Mouse (Mus musculus) spleen, adult 2 months (tissue): Measurements from ENCODE around the gene Pbx4. TPM values are rescaled to one million over a fixed set of nuclear protein-coding genes. Genes with fewer than 3 reads are reported as not detected.

ENCODE experiments used
- DNase-seq, 2 experiments: peaks; one replicate each; pipeline versions ENCODE4 v3.0.0 to v3.0.0-alpha.2; 2012 to 2021; ENCODE audit warnings: low spot score in 2 of 2, low read depth in 1 of 2
- H3K27ac ChIP-seq: fragments of 200-500 bp; 2 replicates; pipeline ENCODE4 v1.5.1; 2012; ENCODE audit warnings: low read length, inconsistent platforms; ENCODE audit not compliant: insufficient read depth
- H3K27me3 ChIP-seq: fragments of 200-500 bp; 2 replicates; pipeline ENCODE4 v1.6.1; 2012; ENCODE audit warnings: mild to moderate bottlenecking, moderate library complexity, low read length, inconsistent platforms; ENCODE audit not compliant: control insufficient read depth, insufficient read depth
- H3K36me3 ChIP-seq: fragments of 200-500 bp; 2 replicates; pipeline ENCODE4 v1.6.1; 2012; ENCODE audit warnings: mild to moderate bottlenecking, low read length, inconsistent platforms; ENCODE audit not compliant: control insufficient read depth, insufficient read depth
- H3K4me1 ChIP-seq: fragments of 200-500 bp; 2 replicates; pipeline ENCODE4 v1.6.1; 2011; ENCODE audit warnings: inconsistent platforms; ENCODE audit not compliant: control insufficient read depth, insufficient read depth, insufficient read length
- H3K4me3 ChIP-seq: fragments of 200-500 bp; 2 replicates; pipeline ENCODE4 v1.5.1; 2011; ENCODE audit warnings: mild to moderate bottlenecking, inconsistent platforms; ENCODE audit not compliant: insufficient read depth, insufficient read length; ENCODE audit errors: extremely low read depth
- CTCF ChIP-seq: fragments of 200-500 bp; IDR thresholded peaks from 2 replicates; pipeline ENCODE4 v1.5.1; 2011; ENCODE audit warnings: mild to moderate bottlenecking, inconsistent platforms; ENCODE audit not compliant: insufficient read depth, insufficient read length, insufficient replicate concordance; ENCODE audit errors: extremely low read depth
- POLR2A ChIP-seq: fragments of 200-500 bp; IDR thresholded peaks from 2 replicates; pipeline ENCODE4 v1.6.1; 2011; ENCODE audit warnings: low read depth, low read length, inconsistent platforms
- WGBS: fragments of 180-500 bp; shearing (Covaris S2); methylation state at CpG from one replicate; pipeline ENCODE4 v1.1.7; 2018; 5-methylcytosine and 5-hydroxymethylcytosine counted together
- polyA plus RNA-seq: library from polyadenylated mRNA; depleted of rRNA; stranded (reverse); fragments of >200 nt; gene quantifications from 2 replicates; pipeline ENCODE4 v1.2.3, GENCODE M21; 2012

Gene Pbx4
- polyA plus RNA-seq, 1 experiment, result 10.7 TPM

DNA sequence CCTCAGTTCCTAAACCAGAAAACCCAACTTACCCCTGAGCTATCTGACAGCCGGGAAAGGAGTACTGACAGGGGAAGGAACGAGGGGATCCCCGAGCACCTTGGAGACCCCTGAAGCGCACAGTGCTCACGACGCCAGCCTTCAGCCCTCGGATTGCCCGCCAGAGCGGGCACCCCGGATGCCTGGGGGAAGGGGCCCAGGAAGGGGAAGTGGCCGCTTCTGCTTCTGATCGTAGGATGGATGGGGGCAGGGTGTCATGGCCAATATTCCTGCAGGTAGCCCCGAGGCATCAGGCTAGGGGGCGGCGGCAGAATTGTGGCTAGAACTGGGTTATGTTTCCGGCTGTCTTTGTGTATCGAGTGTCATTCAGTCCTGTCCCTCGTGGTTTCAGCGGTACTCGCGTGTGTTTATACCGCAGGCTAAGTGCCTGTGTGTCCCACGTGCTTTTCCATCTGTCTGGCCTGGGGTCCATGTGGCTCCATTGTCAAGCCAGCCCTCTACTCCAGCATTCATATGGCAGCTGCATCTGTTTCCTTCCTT, 23.4 kb upstream of the Pbx4 start:
- WGBS, result 1% methylated on average over 23 of the region's 23 CpGs
- Histone ChIP-seq H3K4me1 (no peaks in the 10 kb centered on the region), H3K36me3 (peaks cover 46% of the 10 kb centered on the region), H3K4me3 (peak overlapping the region; percentile 62), H3K27me3 (no peaks in the 10 kb centered on the region), H3K27ac (peak overlapping the region; percentile 76)
- DNase-seq, result peak in 1 of 2 experiments; percentile 68
- TF ChIP-seq CTCF, result no peak
- no peak for TF ChIP-seq POLR2A

GRCm38 (mm10) chr8:69809820-69810219, 22.5 kb upstream of the Pbx4 start:
- 60% methylated on average over 3 of the region's 3 CpGs for WGBS
- Histone ChIP-seq H3K27me3 (no peaks in the 10 kb centered on the region), H3K4me1 (no peaks in the 10 kb centered on the region), H3K36me3 (peaks cover 52% of the 10 kb centered on the region), H3K4me3 (no peak overlapping the region; the same call in 1 of the 2 replicates), H3K27ac (no peak overlapping the region)
- DNase-seq, result no peak
- no peak for TF ChIP-seq CTCF
- no peak for TF ChIP-seq POLR2A

GRCm38 (mm10) chr8:69814881-69815280, 17.4 kb upstream of the Pbx4 start:
- H3K36me3 ChIP-seq, result peaks cover 63% of the 10 kb centered on the region
- H3K4me3 ChIP-seq, result no peak overlapping the region
- no peak overlapping the region for H3K27ac ChIP-seq
- DNase-seq, result no peak
- H3K4me1 ChIP-seq, result no peaks in the 10 kb centered on the region
- TF ChIP-seq CTCF (no peak), POLR2A (no peak)
- H3K27me3 ChIP-seq, result no peaks in the 10 kb centered on the region
- 100% methylated on average over 2 of the region's 2 CpGs for WGBS

DNA sequence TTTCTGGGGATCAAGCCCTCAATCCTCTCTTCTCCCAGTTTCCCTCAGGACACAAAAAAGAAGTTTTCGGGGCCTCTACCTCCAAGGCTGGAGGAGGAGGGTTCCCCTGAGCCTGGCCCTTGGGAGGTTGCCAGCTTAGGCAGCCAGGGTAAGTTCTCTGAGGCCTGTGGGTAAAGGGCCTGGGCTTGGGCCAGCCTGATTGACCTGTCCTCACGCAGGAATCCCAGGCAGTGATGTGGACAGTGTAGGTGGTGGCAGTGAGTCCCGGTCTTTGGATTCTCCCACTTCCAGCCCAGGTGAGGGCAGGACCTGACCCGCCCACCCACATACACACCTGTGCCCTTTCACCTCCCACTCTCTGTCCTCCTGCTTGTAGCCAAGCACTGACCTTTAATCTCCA, 16.9 kb upstream of the Pbx4 start:
- H3K27ac ChIP-seq, result no peak overlapping the region
- no peaks in the 10 kb centered on the region for H3K27me3 ChIP-seq
- no peak for DNase-seq
- H3K36me3 ChIP-seq, result peaks cover 66% of the 10 kb centered on the region
- H3K4me1 ChIP-seq, result no peaks in the 10 kb centered on the region
- H3K4me3 ChIP-seq, result no peak overlapping the region
- 91% methylated on average over 4 of the region's 4 CpGs for WGBS
- no peak for TF ChIP-seq CTCF
- TF ChIP-seq POLR2A, result no peak

DNA sequence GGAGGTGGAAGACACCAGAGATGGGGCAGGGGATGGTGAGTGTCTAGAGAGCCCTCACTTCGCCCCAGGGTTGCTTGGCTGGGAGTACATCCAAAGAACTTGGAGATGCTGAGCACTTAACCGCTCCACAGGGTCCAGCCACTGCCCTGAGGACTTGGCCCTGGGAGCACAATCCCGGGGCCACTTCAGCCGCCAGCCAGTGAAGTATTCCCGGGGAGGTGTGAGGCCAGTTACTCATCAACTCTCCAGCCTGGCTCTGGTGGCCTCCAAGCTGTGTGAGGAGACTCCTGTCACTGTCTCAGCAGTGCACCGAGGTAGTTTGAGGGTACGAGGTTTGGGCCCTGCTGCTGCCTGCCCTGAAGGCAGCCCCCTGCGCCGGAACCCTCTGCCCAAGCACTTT, 11.8 kb upstream of the Pbx4 start:
- H3K4me1 ChIP-seq, result peaks cover 15% of the 10 kb centered on the region
- H3K27me3 ChIP-seq, result no peaks in the 10 kb centered on the region
- H3K27ac ChIP-seq, result no peak overlapping the region
- peaks cover 31% of the 10 kb centered on the region for H3K36me3 ChIP-seq
- 96% methylated on average over 9 of the region's 9 CpGs for WGBS
- TF ChIP-seq CTCF (no peak), POLR2A (no peak)
- no peak overlapping the region for H3K4me3 ChIP-seq
- DNase-seq, result no peak

GRCm38 (mm10) chr8:69821971-69822385, 10.3 kb upstream of the Pbx4 start:
- peaks cover 20% of the 10 kb centered on the region for H3K36me3 ChIP-seq
- WGBS, result 1% methylated on average over 15 of the region's 22 CpGs
- peaks cover 15% of the 10 kb centered on the region for H3K4me1 ChIP-seq
- H3K4me3 ChIP-seq, result peak overlapping the region; percentile 48
- no peak for TF ChIP-seq CTCF
- no peak for TF ChIP-seq POLR2A
- no peaks in the 10 kb centered on the region for H3K27me3 ChIP-seq
- no peak overlapping the region for H3K27ac ChIP-seq
- DNase-seq, result peak in 1 of 2 experiments; percentile 33

- peaks cover 14% of the 10 kb centered on the region for H3K36me3 ChIP-seq
- TF ChIP-seq POLR2A (peak; percentile 36; the same call in 1 of the 2 replicates), CTCF (no peak)
- peaks cover 15% of the 10 kb centered on the region for H3K4me1 ChIP-seq
- no peaks in the 10 kb centered on the region for H3K27me3 ChIP-seq
- WGBS, result 4% methylated on average over 27 of the region's 35 CpGs
- H3K4me3 ChIP-seq, result peak within 1 kb of the TSS; percentile 92
- H3K27ac ChIP-seq, result peak within 1 kb of the TSS; percentile 66
- DNase-seq, result peak; percentile 45 to 78
These were observed 9.7 kb upstream of the Pbx4 start, which contains the start of gene Lpar2 for GRCm38 (mm10) chr8:69822386-69823191. Gene Lpar2 (plus strand): TSS chr8:69822429.
